Mouse (Mus musculus): Measurements from ENCODE around the gene Pdrg1. TPM values are rescaled to one million over a fixed set of nuclear protein-coding genes. Genes with fewer than 3 reads are reported as not detected.

The Pdrg1 gene
- 84.9 and 102 TPM in 2 replicates for polyA plus RNA-seq (2014; fragmentation: Nextera tagmentation; extraction: Ambion mirVana)

DNA sequence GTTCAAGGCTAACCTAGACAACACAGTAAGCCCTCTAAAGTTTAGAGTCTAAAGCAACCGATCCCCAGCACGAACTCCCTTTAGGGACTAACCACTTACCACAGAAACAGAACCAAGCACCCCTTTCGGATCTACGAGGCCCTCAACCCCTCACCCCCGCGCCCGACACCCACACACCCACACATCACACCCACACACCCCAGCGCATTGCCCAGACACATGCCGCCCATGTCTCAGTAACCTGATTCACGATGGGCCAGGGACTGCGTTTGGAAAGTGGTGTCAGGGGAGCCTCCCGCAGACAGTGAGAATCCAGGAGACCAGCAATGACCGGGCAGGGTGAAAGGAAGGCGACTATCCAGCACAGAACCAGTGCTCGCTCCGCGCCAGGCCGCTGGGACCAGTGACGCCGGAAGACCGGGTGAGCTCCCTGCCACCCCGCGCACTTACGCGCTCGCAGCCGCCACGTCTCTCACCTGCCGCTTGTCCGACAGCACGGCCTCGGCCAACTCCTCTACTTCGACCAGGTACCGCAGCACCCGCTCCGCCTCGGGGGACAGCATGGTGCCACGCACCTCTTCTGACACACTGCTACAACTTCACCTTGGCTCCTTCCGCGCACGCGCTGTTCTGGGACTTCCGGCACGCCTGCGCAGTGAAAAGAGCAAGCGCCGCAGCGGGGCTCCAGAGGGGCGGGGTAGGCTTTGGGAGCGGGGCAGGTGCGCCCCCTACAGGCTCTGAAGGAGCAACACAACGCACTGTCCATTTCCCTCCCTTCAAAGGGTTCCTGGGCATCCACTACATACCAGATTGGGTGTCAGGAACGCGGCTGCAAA, at the start of gene Pdrg1:
TSS of gene Pdrg1 (minus strand) at position 670 of the 836 bp plus-strand sequence.
- Histone ChIP-seq H3K9me3 (ENCODE audit: control insufficient read depth, low read length) (no peaks in the 10 kb centered on the region), H3K27me3 (ENCODE audit: control insufficient read depth, insufficient read depth, low read length) (no peaks in the 10 kb centered on the region), H3K36me3 (ENCODE audit: control insufficient read depth, insufficient read depth, low read length) (peaks cover 3% of the 10 kb centered on the region; the same call in 1 of the 2 replicates), H3K4me2 (ENCODE audit: low read depth) (peak within 1 kb of the TSS; percentile 91), H3K4me3 (ENCODE audit: low read depth, low read length) (peak within 1 kb of the TSS; percentile 89), H3K4me1 (ENCODE audit: control insufficient read depth, insufficient read depth, low read length) (peaks cover 4% of the 10 kb centered on the region; the same call in 1 of the 2 replicates), H3K9ac (ENCODE audit: low read length) (peak within 1 kb of the TSS; percentile 73), H3K27ac (ENCODE audit: low read depth, low read length) (no peak within 1 kb of the TSS)
- ATAC-seq (ENCODE audit: insufficient read depth, low FRiP score, low TSS enrichment) = peak; percentile 83
- peak; percentile 97 for DNase-seq (ENCODE audit: low spot score)
- WGBS = 2% methylated on average over 54 of the region's 54 CpGs

DNA sequence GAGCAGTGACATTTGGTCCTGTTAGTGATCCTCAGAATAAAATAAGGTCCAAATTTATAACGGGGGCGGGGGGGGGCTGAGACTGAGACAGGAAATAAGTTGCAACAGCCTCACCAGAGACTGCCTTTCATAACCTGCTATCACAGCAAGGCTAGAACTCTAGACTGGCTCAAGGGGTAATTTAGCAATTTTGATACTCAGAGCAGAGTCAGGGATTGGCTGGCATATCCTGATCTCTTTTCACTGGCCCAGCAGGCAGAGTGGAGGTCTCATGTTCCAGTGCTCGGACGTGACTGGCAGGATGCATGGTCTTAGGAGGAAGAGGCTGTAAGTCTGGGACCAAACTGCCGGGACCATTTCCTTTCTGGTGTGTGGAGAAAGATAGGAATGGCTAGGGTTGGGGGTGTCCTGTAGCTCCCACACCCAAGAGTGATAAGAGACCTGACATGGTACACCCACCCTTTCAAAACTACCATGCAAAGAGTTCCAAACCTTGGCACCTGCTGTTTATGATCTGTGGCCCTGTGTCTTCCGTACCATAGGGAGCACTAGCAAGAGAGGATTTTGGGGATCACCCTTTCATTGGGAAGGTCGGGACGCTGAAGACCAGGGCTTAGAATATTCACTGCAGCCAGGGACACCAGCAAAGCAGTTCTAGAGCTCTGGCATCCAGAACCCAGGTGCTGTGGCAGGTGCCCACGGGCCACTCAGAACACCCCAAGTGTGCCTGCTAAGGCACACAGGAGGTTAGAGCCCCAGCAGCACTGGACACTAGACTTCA, 49.2 kb upstream of the Pdrg1 start:
- Histone ChIP-seq H3K4me1 (ENCODE audit: control insufficient read depth, insufficient read depth, low read length) (no peaks in the 10 kb centered on the region), H3K27me3 (ENCODE audit: control insufficient read depth, insufficient read depth, low read length) (peaks cover 4% of the 10 kb centered on the region), H3K4me3 (ENCODE audit: low read depth, low read length) (no peak overlapping the region), H3K4me2 (ENCODE audit: low read depth) (no peak overlapping the region), H3K36me3 (ENCODE audit: control insufficient read depth, insufficient read depth, low read length) (no peaks in the 10 kb centered on the region), H3K9ac (ENCODE audit: low read length) (no peak overlapping the region), H3K27ac (ENCODE audit: low read depth, low read length) (no peak overlapping the region), H3K9me3 (ENCODE audit: control insufficient read depth, low read length) (no peaks in the 10 kb centered on the region)
- no peak for DNase-seq (ENCODE audit: low spot score)
- 78% methylated on average over 9 of the region's 9 CpGs for WGBS
- no peak for ATAC-seq (ENCODE audit: insufficient read depth, low FRiP score, low TSS enrichment)

DNA sequence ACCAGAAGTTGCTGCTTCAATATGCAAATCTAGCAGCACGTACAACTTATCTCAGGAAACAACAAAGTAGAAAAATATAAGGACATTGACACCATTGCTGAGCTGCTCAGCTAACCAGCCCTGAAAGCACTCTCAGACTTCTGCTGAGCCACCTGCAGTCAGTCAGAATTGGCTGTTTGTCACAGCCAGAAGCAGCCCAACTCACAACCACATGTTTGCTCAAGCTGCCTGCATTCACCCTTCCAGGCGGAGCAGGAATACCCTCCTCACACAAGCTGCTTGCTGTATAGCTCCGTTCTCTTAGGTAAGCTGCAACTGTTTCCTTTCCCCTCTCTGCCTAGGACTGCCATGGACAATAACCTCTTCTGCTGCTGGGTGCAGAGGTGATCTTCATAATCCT, 48.2 kb upstream of the Pdrg1 start:
- Histone ChIP-seq H3K4me3 (ENCODE audit: low read depth, low read length) (no peak overlapping the region), H3K36me3 (ENCODE audit: control insufficient read depth, insufficient read depth, low read length) (no peaks in the 10 kb centered on the region), H3K27ac (ENCODE audit: low read depth, low read length) (no peak overlapping the region), H3K4me2 (ENCODE audit: low read depth) (no peak overlapping the region), H3K9ac (ENCODE audit: low read length) (no peak overlapping the region), H3K27me3 (ENCODE audit: control insufficient read depth, insufficient read depth, low read length) (0 out of 2 replicates have a peak, but pooled peaks cover 2% of the 10 kb centered on the region), H3K4me1 (ENCODE audit: control insufficient read depth, insufficient read depth, low read length) (no peaks in the 10 kb centered on the region), H3K9me3 (ENCODE audit: control insufficient read depth, low read length) (no peaks in the 10 kb centered on the region)
- no peak for ATAC-seq (ENCODE audit: insufficient read depth, low FRiP score, low TSS enrichment)
- 60% methylated on average over 3 of the region's 3 CpGs for WGBS
- no peak for DNase-seq (ENCODE audit: low spot score)

DNA sequence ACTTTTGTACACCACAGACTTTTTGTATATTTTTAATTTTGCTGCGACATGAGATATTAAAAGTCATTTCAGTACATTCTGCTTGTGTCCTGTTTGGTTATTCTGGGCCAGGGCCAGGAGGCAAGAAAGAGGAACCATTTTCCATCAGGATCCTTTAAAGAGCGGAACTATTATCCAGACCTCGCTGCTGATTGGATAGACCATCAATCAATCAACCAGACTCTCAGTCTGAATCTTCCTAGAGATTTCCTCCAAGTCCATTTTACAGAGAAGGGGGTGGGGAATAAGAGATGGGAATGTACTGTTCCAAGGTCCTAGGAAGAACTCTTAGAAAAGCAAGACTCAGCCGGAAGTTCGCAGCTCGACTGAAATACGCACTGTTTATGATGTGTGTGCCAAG, 45.0 kb upstream of the Pdrg1 start:
- no peaks in the 10 kb centered on the region for H3K4me1 ChIP-seq (ENCODE audit: control insufficient read depth, insufficient read depth, low read length)
- H3K36me3 ChIP-seq (ENCODE audit: control insufficient read depth, insufficient read depth, low read length) = no peaks in the 10 kb centered on the region
- H3K27me3 ChIP-seq (ENCODE audit: control insufficient read depth, insufficient read depth, low read length) = no peaks in the 10 kb centered on the region
- H3K27ac ChIP-seq (ENCODE audit: low read depth, low read length) = no peak overlapping the region
- no peak overlapping the region for H3K4me3 ChIP-seq (ENCODE audit: low read depth, low read length)
- H3K4me2 ChIP-seq (ENCODE audit: low read depth) = no peak overlapping the region
- 87% methylated on average over 7 of the region's 7 CpGs for WGBS
- H3K9me3 ChIP-seq (ENCODE audit: control insufficient read depth, low read length) = no peaks in the 10 kb centered on the region
- no peak overlapping the region for H3K9ac ChIP-seq (ENCODE audit: low read length)
- ATAC-seq (ENCODE audit: insufficient read depth, low FRiP score, low TSS enrichment) (no peak), DNase-seq (ENCODE audit: low spot score) (no peak)

DNA sequence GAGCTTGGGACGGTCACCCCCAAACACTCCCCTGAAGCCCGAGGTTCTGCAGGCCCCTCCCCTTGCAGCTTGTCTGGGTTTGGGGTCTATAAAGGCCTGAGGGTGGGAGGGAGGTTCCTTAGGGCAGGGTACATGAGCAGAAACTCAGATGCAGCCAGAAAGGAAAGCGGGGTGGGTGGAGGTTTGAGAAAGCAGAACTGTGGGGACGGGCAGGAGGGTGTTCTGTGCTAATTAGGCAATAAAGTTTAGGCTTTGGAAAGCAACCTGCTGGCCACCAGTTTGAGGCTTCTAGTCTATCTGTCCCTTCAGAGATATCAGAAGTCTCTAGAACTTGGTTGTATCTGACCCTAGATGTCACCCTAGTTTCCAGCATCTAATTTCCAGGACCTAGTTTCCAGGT, 43.1 kb upstream of the Pdrg1 start:
- ATAC-seq (ENCODE audit: insufficient read depth, low FRiP score, low TSS enrichment) = no peak
- Histone ChIP-seq H3K9me3 (ENCODE audit: control insufficient read depth, low read length) (no peaks in the 10 kb centered on the region), H3K27me3 (ENCODE audit: control insufficient read depth, insufficient read depth, low read length) (no peaks in the 10 kb centered on the region), H3K4me1 (ENCODE audit: control insufficient read depth, insufficient read depth, low read length) (no peaks in the 10 kb centered on the region), H3K9ac (ENCODE audit: low read length) (no peak overlapping the region), H3K36me3 (ENCODE audit: control insufficient read depth, insufficient read depth, low read length) (no peaks in the 10 kb centered on the region; the same call in 1 of the 2 replicates), H3K27ac (ENCODE audit: low read depth, low read length) (no peak overlapping the region), H3K4me2 (ENCODE audit: low read depth) (no peak overlapping the region), H3K4me3 (ENCODE audit: low read depth, low read length) (no peak overlapping the region)
- DNase-seq (ENCODE audit: low spot score) = no peak
- WGBS = 63% methylated on average over 4 of the region's 4 CpGs

DNA sequence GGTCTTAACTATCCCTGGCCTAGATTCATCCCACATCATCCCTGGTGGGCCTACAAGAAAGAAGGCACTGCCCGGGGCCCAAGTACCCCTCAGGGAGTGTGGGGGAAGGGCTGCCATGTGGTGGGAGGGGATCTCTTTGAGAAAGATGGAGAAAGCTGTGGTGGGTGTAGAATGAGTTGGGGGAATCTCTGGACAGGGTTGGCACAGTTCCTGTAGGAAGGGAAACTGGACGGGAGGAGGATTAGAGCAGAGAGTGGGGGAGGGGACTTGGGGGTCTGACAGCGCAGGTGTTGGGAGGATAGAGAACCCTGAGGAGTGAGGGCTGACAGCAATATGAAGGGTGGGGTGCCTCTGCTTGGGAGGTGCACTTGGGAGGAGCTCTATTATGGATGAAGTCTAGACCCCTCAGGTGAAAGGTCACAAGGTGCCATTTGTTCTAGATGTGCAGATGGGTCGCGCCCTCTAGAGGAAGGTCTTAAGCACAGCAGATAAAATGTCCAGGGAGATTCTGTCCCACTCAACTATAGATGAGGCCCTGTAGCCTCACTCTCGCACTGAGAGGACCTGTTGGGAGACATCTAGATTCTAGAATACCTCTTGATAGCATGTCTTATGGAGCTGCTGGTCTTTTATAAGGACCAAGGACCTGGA, 40.2 kb upstream of the Pdrg1 start:
- ATAC-seq (ENCODE audit: insufficient read depth, low FRiP score, low TSS enrichment) (no peak), DNase-seq (ENCODE audit: low spot score) (no peak)
- Histone ChIP-seq H3K4me1 (ENCODE audit: control insufficient read depth, insufficient read depth, low read length) (no peaks in the 10 kb centered on the region; the same call in 1 of the 2 replicates), H3K9me3 (ENCODE audit: control insufficient read depth, low read length) (no peaks in the 10 kb centered on the region), H3K9ac (ENCODE audit: low read length) (no peak overlapping the region), H3K36me3 (ENCODE audit: control insufficient read depth, insufficient read depth, low read length) (no peaks in the 10 kb centered on the region; the same call in 1 of the 2 replicates), H3K4me2 (ENCODE audit: low read depth) (no peak overlapping the region), H3K27me3 (ENCODE audit: control insufficient read depth, insufficient read depth, low read length) (peaks cover 18% of the 10 kb centered on the region), H3K4me3 (ENCODE audit: low read depth, low read length) (no peak overlapping the region), H3K27ac (ENCODE audit: low read depth, low read length) (no peak overlapping the region)
- 58% methylated on average over 6 of the region's 6 CpGs for WGBS

DNA sequence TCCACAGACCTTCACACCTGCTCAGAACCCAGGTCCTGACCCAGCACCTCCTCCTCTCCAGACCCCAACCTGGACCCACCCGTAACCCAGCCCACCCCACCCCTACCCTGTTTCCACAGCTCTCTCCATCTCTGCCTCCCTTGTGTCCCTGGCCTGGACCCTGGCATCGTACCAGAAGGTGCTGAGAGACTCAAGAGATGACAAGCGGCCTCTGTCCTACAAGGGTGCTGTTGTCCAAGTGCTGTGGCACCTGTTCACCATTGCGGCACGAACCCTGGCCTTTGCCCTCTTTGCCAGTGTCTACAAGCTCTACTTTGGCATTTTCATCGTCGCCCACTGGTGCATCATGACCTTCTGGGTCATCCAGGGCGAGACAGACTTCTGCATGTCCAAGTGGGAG, 38.7 kb upstream of the Pdrg1 start:
- Histone ChIP-seq H3K4me1 (ENCODE audit: control insufficient read depth, insufficient read depth, low read length) (no peaks in the 10 kb centered on the region; the same call in 1 of the 2 replicates), H3K4me2 (ENCODE audit: low read depth) (no peak overlapping the region), H3K27ac (ENCODE audit: low read depth, low read length) (no peak overlapping the region), H3K4me3 (ENCODE audit: low read depth, low read length) (no peak overlapping the region), H3K9ac (ENCODE audit: low read length) (no peak overlapping the region), H3K9me3 (ENCODE audit: control insufficient read depth, low read length) (no peaks in the 10 kb centered on the region), H3K36me3 (ENCODE audit: control insufficient read depth, insufficient read depth, low read length) (no peaks in the 10 kb centered on the region; the same call in 1 of the 2 replicates), H3K27me3 (ENCODE audit: control insufficient read depth, insufficient read depth, low read length) (peaks cover 18% of the 10 kb centered on the region)
- ATAC-seq (ENCODE audit: insufficient read depth, low FRiP score, low TSS enrichment) (no peak), DNase-seq (ENCODE audit: low spot score) (no peak)
- WGBS = 90% methylated on average over 8 of the region's 8 CpGs

DNA sequence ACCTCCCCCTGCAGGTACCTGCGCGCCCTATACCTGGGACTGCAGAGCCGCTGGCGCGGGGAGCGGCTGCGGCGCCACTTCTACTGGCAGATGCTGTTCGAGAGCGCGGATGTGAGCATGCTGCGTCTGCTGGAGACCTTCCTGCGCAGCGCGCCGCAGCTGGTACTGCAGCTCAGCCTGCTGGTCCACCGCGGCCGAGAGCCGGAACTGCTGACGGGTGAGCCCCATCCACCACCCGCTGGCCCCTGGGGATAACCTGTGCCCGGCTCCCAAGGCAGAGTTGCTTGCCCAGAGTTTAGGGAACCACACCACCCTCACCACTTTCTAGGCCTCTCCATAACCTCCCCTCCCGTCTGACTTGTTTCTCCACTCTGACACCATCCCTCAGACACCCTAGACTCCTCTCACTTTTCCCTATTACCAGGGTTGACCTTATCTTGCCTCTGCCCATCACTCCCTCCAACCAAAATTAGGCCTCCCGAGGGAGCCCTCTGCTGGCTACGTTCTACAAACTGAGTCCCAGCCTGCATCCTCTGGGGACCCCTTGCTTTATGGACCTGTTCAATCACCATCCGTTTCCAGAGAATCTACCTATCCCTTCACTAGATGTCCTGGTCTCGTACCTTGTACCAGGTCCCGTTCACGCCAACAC, 37.6 kb upstream of the Pdrg1 start:
- no peak for ATAC-seq (ENCODE audit: insufficient read depth, low FRiP score, low TSS enrichment)
- Histone ChIP-seq H3K4me1 (ENCODE audit: control insufficient read depth, insufficient read depth, low read length) (no peaks in the 10 kb centered on the region; the same call in 1 of the 2 replicates), H3K4me3 (ENCODE audit: low read depth, low read length) (no peak overlapping the region), H3K9me3 (ENCODE audit: control insufficient read depth, low read length) (no peaks in the 10 kb centered on the region), H3K27ac (ENCODE audit: low read depth, low read length) (no peak overlapping the region), H3K4me2 (ENCODE audit: low read depth) (no peak overlapping the region), H3K36me3 (ENCODE audit: control insufficient read depth, insufficient read depth, low read length) (no peaks in the 10 kb centered on the region; the same call in 1 of the 2 replicates), H3K9ac (ENCODE audit: low read length) (no peak overlapping the region), H3K27me3 (ENCODE audit: control insufficient read depth, insufficient read depth, low read length) (peaks cover 18% of the 10 kb centered on the region)
- WGBS = 6% methylated on average over 30 of the region's 30 CpGs
- DNase-seq (ENCODE audit: low spot score) = no peak
